Mouse (Mus musculus) neural tube, embryonic 14.5 days (tissue): Measurements from ENCODE around the gene Fpgt. TPM values are rescaled to one million over a fixed set of nuclear protein-coding genes. Genes with fewer than 3 reads are reported as not detected.

ENCODE experiments used
- ATAC-seq: fragments of 200-750 bp; cut with Nextera tagmentation; 2 replicates; pipeline ENCODE4 v1.8.0; 2017; ENCODE audit warnings: low read depth, mild to moderate bottlenecking, moderate TSS enrichment, moderate library complexity
- H3K27ac ChIP-seq: fragments of 300-500 bp; sonication (generic); 2 replicates; pipeline ENCODE4 v1.5.1; 2014; ENCODE audit warnings: low read depth, mild to moderate bottlenecking, control low read depth, low read length, moderate library complexity, mixed read lengths
- H3K27me3 ChIP-seq: fragments of 300-500 bp; sonication (generic); 2 replicates; pipeline ENCODE4 v1.6.1; 2014; ENCODE audit warnings: low read length; ENCODE audit not compliant: control insufficient read depth, insufficient read depth
- H3K36me3 ChIP-seq: fragments of 300-500 bp; sonication (generic); 2 replicates; pipeline ENCODE4 v1.6.1; 2014; ENCODE audit warnings: low read length, mixed read lengths; ENCODE audit not compliant: control insufficient read depth, insufficient read depth
- H3K4me1 ChIP-seq: fragments of 300-500 bp; sonication (generic); 2 replicates; pipeline ENCODE4 v1.6.1; 2014; ENCODE audit warnings: low read length; ENCODE audit not compliant: control insufficient read depth, insufficient read depth
- H3K4me2 ChIP-seq: fragments of 300-500 bp; sonication (generic); 2 replicates; pipeline ENCODE4 v1.6.1; 2014; ENCODE audit warnings: mild to moderate bottlenecking, low read depth, low read length, control low read depth
- H3K4me3 ChIP-seq: fragments of 300-500 bp; sonication (generic); 2 replicates; pipeline ENCODE4 v1.5.1; 2014; ENCODE audit warnings: low read depth, low read length, control low read depth, mixed read lengths
- H3K9ac ChIP-seq: fragments of 300-500 bp; sonication (generic); replicated peaks from 2 replicates; pipeline ENCODE4 v1.6.1; 2014; ENCODE audit warnings: low read depth, mild to moderate bottlenecking, control low read depth, low read length, mixed read lengths
- H3K9me3 ChIP-seq: fragments of 300-500 bp; sonication (generic); 2 replicates; pipeline ENCODE4 v1.6.1; 2016; ENCODE audit warnings: low read length; ENCODE audit not compliant: control insufficient read depth
- whole genome bisulfite sequencing: fragments of 180-500 bp; shearing (Covaris S2); extraction: QIAGEN DNeasy Blood & Tissue Kit; methylation state at CpG from one replicate; pipeline ENCODE4 v1.1.7; 2014; 5-methylcytosine and 5-hydroxymethylcytosine counted together
- polyA plus RNA-seq: library from polyadenylated mRNA; unstranded; fragments of >200 nt; fragmentation: Nextera tagmentation; extraction: Ambion mirVana; gene quantifications from 2 replicates; pipeline ENCODE4 v1.2.1, GENCODE M21; 2014

The Fpgt gene
- polyA plus RNA-seq, 1 experiment from 2014 or later = 26.1 TPM

DNA sequence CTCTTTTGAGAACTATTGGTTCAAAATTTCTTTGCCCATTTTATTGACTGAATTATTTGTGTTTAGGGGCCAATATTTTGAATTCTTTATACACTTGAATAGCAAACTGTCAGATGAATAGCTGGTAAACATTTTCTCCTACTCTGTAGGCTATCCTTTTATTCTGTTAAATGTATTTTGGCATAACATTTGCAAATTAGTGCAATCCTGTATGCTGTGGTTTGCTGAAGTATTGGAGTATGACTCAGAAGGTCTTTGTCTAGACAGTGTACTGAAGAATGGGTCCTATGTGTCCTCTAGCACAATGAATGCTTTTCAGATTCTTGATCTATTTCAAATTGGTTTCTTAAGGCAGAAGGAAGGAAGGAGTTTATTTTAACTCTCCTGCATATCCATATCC, 35.6 kb downstream of the Fpgt start:
- H3K9ac ChIP-seq = no peak overlapping the region
- no peaks in the 10 kb centered on the region for H3K4me1 ChIP-seq
- H3K36me3 ChIP-seq = no peaks in the 10 kb centered on the region
- no peak overlapping the region for H3K27ac ChIP-seq
- H3K4me2 ChIP-seq = no peak overlapping the region
- H3K9me3 ChIP-seq = no peaks in the 10 kb centered on the region
- ATAC-seq = no peak
- no peaks in the 10 kb centered on the region for H3K27me3 ChIP-seq
- no peak overlapping the region for H3K4me3 ChIP-seq

DNA sequence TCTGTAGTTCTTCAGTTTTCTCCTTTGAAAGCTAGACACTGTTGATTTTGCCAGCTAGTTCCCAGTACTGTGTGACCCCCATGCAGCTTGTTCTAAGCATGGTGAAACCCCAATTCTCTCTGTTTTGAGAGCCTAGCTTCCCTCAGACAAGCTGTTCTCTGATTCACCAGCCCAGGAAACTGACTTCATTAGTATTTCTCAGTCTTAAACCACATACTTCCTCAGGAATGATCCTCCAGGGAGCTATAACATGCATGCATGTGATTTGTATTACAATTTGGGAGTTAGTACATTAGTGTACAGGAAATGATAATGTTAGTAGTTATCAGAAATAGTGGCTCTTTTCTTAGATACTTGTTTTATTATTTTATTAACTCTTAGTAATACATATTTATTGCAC, 36.6 kb downstream of the Fpgt start:
- Histone ChIP-seq H3K27me3 (no peaks in the 10 kb centered on the region), H3K4me3 (no peak overlapping the region), H3K9ac (no peak overlapping the region), H3K9me3 (no peaks in the 10 kb centered on the region), H3K4me2 (no peak overlapping the region), H3K4me1 (no peaks in the 10 kb centered on the region), H3K36me3 (no peaks in the 10 kb centered on the region), H3K27ac (no peak overlapping the region)
- ATAC-seq = no peak

DNA sequence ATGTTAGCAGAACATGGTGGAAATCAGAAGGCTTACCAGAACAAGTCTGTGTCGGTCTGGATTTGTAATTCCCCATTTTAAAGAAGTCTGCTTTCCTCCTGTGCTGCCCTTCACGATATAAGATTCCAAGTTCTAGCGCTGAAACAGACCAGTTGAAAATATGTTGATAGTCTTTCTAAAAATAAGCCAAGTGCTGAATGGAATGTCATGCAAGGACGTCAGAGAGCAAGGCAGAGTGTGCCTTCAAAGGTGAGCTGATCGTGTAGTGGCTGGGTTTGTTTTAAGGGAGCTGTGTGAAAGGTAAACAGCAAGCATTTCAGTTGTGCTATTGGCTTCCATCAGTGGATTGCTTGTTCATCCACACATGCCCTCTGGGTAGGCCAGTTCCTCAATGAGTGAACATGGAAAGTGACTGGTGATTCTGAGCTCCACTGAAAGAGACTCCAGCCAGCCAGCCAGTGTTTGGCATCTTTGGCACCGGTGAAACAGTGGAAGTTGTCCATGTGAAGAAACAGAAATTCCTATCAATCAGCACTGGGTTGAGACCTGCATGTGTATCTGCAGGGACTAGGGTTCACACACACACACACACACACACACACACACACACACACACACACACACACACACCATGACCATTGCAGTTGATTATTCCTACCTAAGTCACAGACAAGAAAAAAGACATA, 37.8 kb downstream of the Fpgt start, which contains the start of gene Tnni3k:
Tnni3k (minus strand) TSS at position 177 of the 686 bp plus-strand sequence.
- ATAC-seq = no peak
- Histone ChIP-seq H3K4me2 (no peak within 1 kb of the TSS), H3K9ac (no peak within 1 kb of the TSS), H3K36me3 (no peaks in the 10 kb centered on the region), H3K27me3 (no peaks in the 10 kb centered on the region), H3K4me1 (no peaks in the 10 kb centered on the region), H3K9me3 (no peaks in the 10 kb centered on the region), H3K4me3 (no peak within 1 kb of the TSS), H3K27ac (no peak within 1 kb of the TSS)
- 78% methylated on average over 6 of the region's 6 CpGs for WGBS

- no peak for ATAC-seq
- Histone ChIP-seq H3K27ac (no peak overlapping the region), H3K4me1 (no peaks in the 10 kb centered on the region), H3K4me2 (no peak overlapping the region), H3K9ac (no peak overlapping the region), H3K27me3 (no peaks in the 10 kb centered on the region), H3K4me3 (no peak overlapping the region), H3K9me3 (no peaks in the 10 kb centered on the region), H3K36me3 (no peaks in the 10 kb centered on the region)
- 69% methylated on average over 1 of the region's 1 CpGs for WGBS
Observed at GRCm38 (mm10) chr3:155053189-155053588, 40.0 kb downstream of the Fpgt start.

DNA sequence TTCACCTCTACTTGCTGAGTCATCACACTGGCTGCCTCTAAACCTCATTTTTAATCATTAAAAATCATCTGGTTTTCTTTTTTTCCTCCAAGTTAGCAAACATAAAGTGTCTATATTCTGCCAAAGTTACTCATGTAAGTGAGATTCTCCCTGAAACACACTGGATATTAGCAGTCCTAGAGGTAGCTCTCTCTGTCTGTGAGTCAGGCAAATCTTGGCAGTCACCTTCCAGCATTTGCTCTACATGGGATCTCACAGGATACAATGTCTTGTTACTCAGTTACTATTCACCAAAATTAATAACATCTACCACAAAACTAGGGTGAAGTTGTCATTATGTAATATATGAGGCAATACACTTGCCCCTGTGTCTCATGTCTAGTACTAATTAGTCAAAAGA, 41.2 kb downstream of the Fpgt start:
- Histone ChIP-seq H3K9me3 (no peaks in the 10 kb centered on the region), H3K4me2 (no peak overlapping the region), H3K27me3 (no peaks in the 10 kb centered on the region), H3K36me3 (no peaks in the 10 kb centered on the region), H3K4me1 (no peaks in the 10 kb centered on the region), H3K9ac (no peak overlapping the region), H3K27ac (no peak overlapping the region), H3K4me3 (no peak overlapping the region)
- no peak for ATAC-seq

GRCm38 (mm10) chr3:155039012-155039836, 54.0 kb downstream of the Fpgt start:
- no peak overlapping the region for H3K9ac ChIP-seq
- H3K27ac ChIP-seq = no peak overlapping the region
- no peak for ATAC-seq
- no peaks in the 10 kb centered on the region for H3K9me3 ChIP-seq
- H3K4me3 ChIP-seq = no peak overlapping the region
- no peaks in the 10 kb centered on the region for H3K27me3 ChIP-seq
- H3K4me2 ChIP-seq = no peak overlapping the region
- H3K36me3 ChIP-seq = no peaks in the 10 kb centered on the region
- no peaks in the 10 kb centered on the region for H3K4me1 ChIP-seq
- WGBS = 29% methylated on average over 1 of the region's 1 CpGs

Other genes starting within 250 kb of the Fpgt start
- 0.08 and 0.15 TPM in 2 replicates for gene Tnni3k, start 38.0 kb downstream of the Fpgt start, polyA plus RNA-seq
- gene Lrriq3, start within 50 bp of the Fpgt start, polyA plus RNA-seq = 0.66 and 1.4 TPM in 2 replicates